Mouse (Mus musculus) forebrain, embryonic 15.5 days (tissue): ENCODE results near the gene Ralgapa2. TPM values are rescaled to one million over a fixed set of nuclear protein-coding genes. Genes with fewer than 3 reads are reported as not detected.
"Not testable (repeated sequence)": the region's sequence is repeated elsewhere in the genome, so short reads cannot be mapped to it uniquely, and the experiment has no call there.

Experiments used
- ATAC-seq: fragments of 200-750 bp; cut with Nextera tagmentation; replicated peaks from 2 replicates; pipeline ENCODE4 v1.8.0; 2017; ENCODE audit warnings: mild to moderate bottlenecking, moderate TSS enrichment, moderate library complexity
- H3K27ac ChIP-seq: fragments of 300-500 bp; sonication (generic); replicated peaks from 2 replicates; pipeline ENCODE4 v1.5.1; 2015; ENCODE audit warnings: mild to moderate bottlenecking, inconsistent platforms
- H3K27me3 ChIP-seq: fragments of 300-500 bp; sonication (generic); 2 replicates; pipeline ENCODE4 v1.6.1; 2015; ENCODE audit warnings: inconsistent platforms
- H3K36me3 ChIP-seq: fragments of 300-500 bp; sonication (generic); 2 replicates; pipeline ENCODE4 v1.6.1; 2015; ENCODE audit warnings: mild to moderate bottlenecking, inconsistent platforms
- H3K4me1 ChIP-seq: fragments of 300-500 bp; sonication (generic); 2 replicates; pipeline ENCODE4 v1.6.1; 2015; ENCODE audit warnings: inconsistent platforms
- H3K4me2 ChIP-seq: fragments of 300-500 bp; sonication (generic); replicated peaks from 2 replicates; pipeline ENCODE4 v1.6.1; 2015; ENCODE audit warnings: mild to moderate bottlenecking, inconsistent platforms
- H3K4me3 ChIP-seq: fragments of 300-500 bp; sonication (generic); 2 replicates; pipeline ENCODE4 v1.5.1; 2015; ENCODE audit warnings: mild to moderate bottlenecking, inconsistent platforms
- H3K9ac ChIP-seq: fragments of 300-500 bp; sonication (generic); replicated peaks from 2 replicates; pipeline ENCODE4 v1.6.1; 2015; ENCODE audit warnings: mild to moderate bottlenecking, inconsistent platforms
- H3K9me3 ChIP-seq: fragments of 300-500 bp; sonication (generic); 2 replicates; pipeline ENCODE4 v1.6.1; 2016; ENCODE audit warnings: inconsistent platforms
- WGBS: fragments of 180-500 bp; shearing (Covaris S2); methylation state at CpG from one replicate; pipeline ENCODE4 v1.1.7; 2015; ENCODE audit warnings: mixed read lengths; 5-methylcytosine and 5-hydroxymethylcytosine counted together
- polyA plus RNA-seq: library from polyadenylated mRNA; unstranded; fragments of >200 nt; fragmentation: Nextera tagmentation; extraction: Ambion mirVana; gene quantifications from 2 replicates; pipeline ENCODE4 v1.2.1, GENCODE M21; 2015

The Ralgapa2 gene
- polyA plus RNA-seq, 1 experiment from 2014 or later: 14.2 TPM

GRCm38 (mm10) chr2:146466811-146467210 lies 45.3 kb downstream of the Ralgapa2 start:
- 74% methylated on average over 3 of the region's 3 CpGs for WGBS
- H3K9ac ChIP-seq, H3K27me3 ChIP-seq, ATAC-seq, H3K36me3 ChIP-seq, H3K4me3 ChIP-seq, H3K9me3 ChIP-seq, H3K27ac ChIP-seq, H3K4me2 ChIP-seq: not testable (repeated sequence)
- peaks cover 11% of the 10 kb centered on the region; the same call in 1 of the 2 replicates for H3K4me1 ChIP-seq

GRCm38 (mm10) chr2:146457494-146457893 lies 54.6 kb downstream of the Ralgapa2 start:
- H3K36me3 ChIP-seq: no peaks in the 10 kb centered on the region
- no peak overlapping the region for H3K9ac ChIP-seq
- no peaks in the 10 kb centered on the region for H3K9me3 ChIP-seq
- no peak overlapping the region for H3K27ac ChIP-seq
- H3K4me2 ChIP-seq: no peak overlapping the region
- 0 out of 2 replicates have a peak, but pooled peaks cover 4% of the 10 kb centered on the region for H3K4me1 ChIP-seq
- WGBS: 90% methylated on average over 2 of the region's 2 CpGs
- ATAC-seq: no peak
- no peaks in the 10 kb centered on the region for H3K27me3 ChIP-seq
- no peak overlapping the region for H3K4me3 ChIP-seq

GRCm38 (mm10) chr2:146456612-146457011 lies 55.5 kb downstream of the Ralgapa2 start:
- Histone ChIP-seq H3K4me3 (no peak overlapping the region), H3K9me3 (no peaks in the 10 kb centered on the region), H3K4me1 (no peaks in the 10 kb centered on the region), H3K4me2 (no peak overlapping the region), H3K27me3 (no peaks in the 10 kb centered on the region), H3K9ac (no peak overlapping the region), H3K36me3 (no peaks in the 10 kb centered on the region), H3K27ac (no peak overlapping the region)
- ATAC-seq: no peak
- 61% methylated on average over 7 of the region's 7 CpGs for WGBS

- 95% methylated on average over 4 of the region's 4 CpGs for WGBS
- Histone ChIP-seq H3K27me3 (no peaks in the 10 kb centered on the region), H3K9me3 (no peaks in the 10 kb centered on the region), H3K4me1 (no peaks in the 10 kb centered on the region), H3K9ac (no peak overlapping the region), H3K27ac (no peak overlapping the region), H3K36me3 (0 out of 2 replicates have a peak, but pooled peaks cover 3% of the 10 kb centered on the region), H3K4me3 (no peak overlapping the region), H3K4me2 (no peak overlapping the region)
- no peak for ATAC-seq
Measured at GRCm38 (mm10) chr2:146456062-146456461, 56.1 kb downstream of the Ralgapa2 start.

GRCm38 (mm10) chr2:146444009-146444408 lies 68.1 kb downstream of the Ralgapa2 start:
- 62% methylated on average over 3 of the region's 3 CpGs for WGBS
- Histone ChIP-seq H3K27ac (no peak overlapping the region), H3K9me3 (no peaks in the 10 kb centered on the region), H3K4me3 (no peak overlapping the region), H3K36me3 (no peaks in the 10 kb centered on the region; the same call in 1 of the 2 replicates), H3K9ac (no peak overlapping the region), H3K4me1 (no peaks in the 10 kb centered on the region), H3K4me2 (no peak overlapping the region), H3K27me3 (no peaks in the 10 kb centered on the region)
- no peak for ATAC-seq

GRCm38 (mm10) chr2:146443291-146443875 lies 68.8 kb downstream of the Ralgapa2 start:
- 93% methylated on average over 9 of the region's 9 CpGs for WGBS
- H3K9ac ChIP-seq: no peak overlapping the region
- H3K4me3 ChIP-seq: no peak overlapping the region
- no peak overlapping the region for H3K4me2 ChIP-seq
- H3K36me3 ChIP-seq: no peaks in the 10 kb centered on the region; the same call in 1 of the 2 replicates
- no peak for ATAC-seq
- no peaks in the 10 kb centered on the region for H3K9me3 ChIP-seq
- no peaks in the 10 kb centered on the region for H3K4me1 ChIP-seq
- H3K27ac ChIP-seq: no peak overlapping the region
- no peaks in the 10 kb centered on the region for H3K27me3 ChIP-seq

- H3K4me3 ChIP-seq: no peak overlapping the region
- H3K4me1 ChIP-seq: no peaks in the 10 kb centered on the region
- no peaks in the 10 kb centered on the region for H3K9me3 ChIP-seq
- no peaks in the 10 kb centered on the region for H3K27me3 ChIP-seq
- 82% methylated on average over 4 of the region's 4 CpGs for WGBS
- H3K9ac ChIP-seq: no peak overlapping the region
- H3K4me2 ChIP-seq: no peak overlapping the region
- ATAC-seq: no peak
- H3K36me3 ChIP-seq: no peaks in the 10 kb centered on the region; the same call in 1 of the 2 replicates
- H3K27ac ChIP-seq: no peak overlapping the region
Measured at GRCm38 (mm10) chr2:146441711-146442110, 70.4 kb downstream of the Ralgapa2 start.

GRCm38 (mm10) chr2:146428751-146429150 lies 83.4 kb downstream of the Ralgapa2 start:
- Histone ChIP-seq H3K9me3 (no peaks in the 10 kb centered on the region), H3K27ac (no peak overlapping the region), H3K4me1 (no peaks in the 10 kb centered on the region), H3K36me3 (peaks cover 22% of the 10 kb centered on the region; the same call in 1 of the 2 replicates), H3K27me3 (no peaks in the 10 kb centered on the region), H3K9ac (no peak overlapping the region), H3K4me3 (no peak overlapping the region), H3K4me2 (no peak overlapping the region)
- WGBS: 87% methylated on average over 3 of the region's 3 CpGs
- no peak for ATAC-seq

GRCm38 (mm10) chr2:146427380-146427779 lies 84.8 kb downstream of the Ralgapa2 start:
- no peaks in the 10 kb centered on the region for H3K27me3 ChIP-seq
- H3K9ac ChIP-seq: no peak overlapping the region
- H3K4me3 ChIP-seq: no peak overlapping the region
- peaks cover 22% of the 10 kb centered on the region; the same call in 1 of the 2 replicates for H3K36me3 ChIP-seq
- no peak overlapping the region for H3K27ac ChIP-seq
- no peaks in the 10 kb centered on the region for H3K4me1 ChIP-seq
- no peaks in the 10 kb centered on the region for H3K9me3 ChIP-seq
- 92% methylated on average over 3 of the region's 3 CpGs for WGBS
- no peak for ATAC-seq
- H3K4me2 ChIP-seq: no peak overlapping the region

- no peak overlapping the region for H3K4me3 ChIP-seq
- no peaks in the 10 kb centered on the region for H3K27me3 ChIP-seq
- H3K4me1 ChIP-seq: no peaks in the 10 kb centered on the region
- peaks cover 17% of the 10 kb centered on the region; the same call in 1 of the 2 replicates for H3K36me3 ChIP-seq
- no peak for ATAC-seq
- 95% methylated on average over 7 of the region's 7 CpGs for WGBS
- no peaks in the 10 kb centered on the region for H3K9me3 ChIP-seq
- no peak overlapping the region for H3K27ac ChIP-seq
- H3K4me2 ChIP-seq: no peak overlapping the region
- H3K9ac ChIP-seq: no peak overlapping the region
Measured at GRCm38 (mm10) chr2:146426321-146426720, 85.8 kb downstream of the Ralgapa2 start.

GRCm38 (mm10) chr2:146425235-146425634 lies 86.9 kb downstream of the Ralgapa2 start:
- Histone ChIP-seq H3K9ac (no peak overlapping the region), H3K27ac (no peak overlapping the region), H3K4me1 (no peaks in the 10 kb centered on the region), H3K36me3 (0 out of 2 replicates have a peak, but pooled peaks cover 16% of the 10 kb centered on the region), H3K4me2 (no peak overlapping the region), H3K4me3 (no peak overlapping the region), H3K9me3 (no peaks in the 10 kb centered on the region), H3K27me3 (no peaks in the 10 kb centered on the region)
- no peak for ATAC-seq
- 94% methylated on average over 2 of the region's 2 CpGs for WGBS

- Histone ChIP-seq H3K36me3 (0 out of 2 replicates have a peak, but pooled peaks cover 14% of the 10 kb centered on the region), H3K9me3 (no peaks in the 10 kb centered on the region), H3K27ac (no peak overlapping the region), H3K9ac (no peak overlapping the region), H3K4me1 (no peaks in the 10 kb centered on the region), H3K4me3 (no peak overlapping the region), H3K4me2 (no peak overlapping the region), H3K27me3 (no peaks in the 10 kb centered on the region)
- WGBS: 85% methylated on average over 4 of the region's 4 CpGs
- no peak for ATAC-seq
Measured at GRCm38 (mm10) chr2:146423710-146424301, 88.3 kb downstream of the Ralgapa2 start.
